Mouse (Mus musculus): ENCODE results near the gene Gm20388. TPM values are rescaled to one million over a fixed set of nuclear protein-coding genes. Genes with fewer than 3 reads are reported as not detected.
A peak's percentile ranks its signal among the peaks of the same experiment; 100 is the strongest.

Gene Gm20388
- polyA plus RNA-seq, 1 experiment from 2014 or later: 4.4 TPM

GRCm38 (mm10) chr8:120806780-120807264 lies 896.2 kb downstream of the Gm20388 start:
- Histone ChIP-seq H3K9me3 (no peaks in the 10 kb centered on the region), H3K4me3 (replicated peaks) (no peak overlapping the region), H3K9ac (replicated peaks) (0 out of 2 replicates have a peak overlapping the region, but pooled peaks have one; percentile 14), H3K4me1 (replicated peaks) (no peaks in the 10 kb centered on the region), H3K27me3 (no peaks in the 10 kb centered on the region), H3K27ac (no peak overlapping the region), H3K4me2 (replicated peaks) (no peak overlapping the region), H3K36me3 (no peaks in the 10 kb centered on the region)
- no peak for ATAC-seq
- WGBS: 62% methylated on average over 12 of the region's 12 CpGs

GRCm38 (mm10) chr8:120807719-120808118 lies 897.1 kb downstream of the Gm20388 start:
- Histone ChIP-seq H3K4me1 (replicated peaks) (no peaks in the 10 kb centered on the region), H3K36me3 (no peaks in the 10 kb centered on the region), H3K4me2 (replicated peaks) (no peak overlapping the region), H3K4me3 (replicated peaks) (no peak overlapping the region), H3K27me3 (no peaks in the 10 kb centered on the region), H3K27ac (no peak overlapping the region), H3K9me3 (no peaks in the 10 kb centered on the region), H3K9ac (replicated peaks) (no peak overlapping the region)
- WGBS: 55% methylated on average over 6 of the region's 6 CpGs
- ATAC-seq: no peak

GRCm38 (mm10) chr8:120809050-120809449 lies 898.4 kb downstream of the Gm20388 start:
- Histone ChIP-seq H3K4me2 (replicated peaks) (no peak overlapping the region), H3K36me3 (no peaks in the 10 kb centered on the region), H3K4me3 (replicated peaks) (no peak overlapping the region), H3K9ac (replicated peaks) (no peak overlapping the region), H3K27me3 (no peaks in the 10 kb centered on the region), H3K4me1 (replicated peaks) (no peaks in the 10 kb centered on the region), H3K9me3 (no peaks in the 10 kb centered on the region), H3K27ac (no peak overlapping the region)
- 77% methylated on average over 7 of the region's 7 CpGs for WGBS
- ATAC-seq: no peak

- no peak overlapping the region for H3K4me2 ChIP-seq (replicated peaks)
- H3K27ac ChIP-seq: no peak overlapping the region
- H3K4me3 ChIP-seq (replicated peaks): no peak overlapping the region
- ATAC-seq: no peak
- no peak overlapping the region for H3K9ac ChIP-seq (replicated peaks)
- no peaks in the 10 kb centered on the region for H3K9me3 ChIP-seq
- WGBS: 77% methylated on average over 2 of the region's 2 CpGs
- no peaks in the 10 kb centered on the region for H3K27me3 ChIP-seq
- no peaks in the 10 kb centered on the region for H3K36me3 ChIP-seq
- no peaks in the 10 kb centered on the region for H3K4me1 ChIP-seq (replicated peaks)
Measured at GRCm38 (mm10) chr8:120811953-120812352, 901.3 kb downstream of the Gm20388 start.

GRCm38 (mm10) chr8:120813028-120813427 lies 902.4 kb downstream of the Gm20388 start:
- Histone ChIP-seq H3K27ac (no peak overlapping the region), H3K4me3 (replicated peaks) (no peak overlapping the region), H3K36me3 (no peaks in the 10 kb centered on the region), H3K27me3 (no peaks in the 10 kb centered on the region), H3K9me3 (no peaks in the 10 kb centered on the region), H3K4me1 (replicated peaks) (no peaks in the 10 kb centered on the region), H3K9ac (replicated peaks) (no peak overlapping the region), H3K4me2 (replicated peaks) (no peak overlapping the region)
- 59% methylated on average over 2 of the region's 2 CpGs for WGBS
- no peak for ATAC-seq

- Histone ChIP-seq H3K4me1 (replicated peaks) (no peaks in the 10 kb centered on the region), H3K9ac (replicated peaks) (no peak overlapping the region), H3K9me3 (no peaks in the 10 kb centered on the region), H3K4me2 (replicated peaks) (no peak overlapping the region), H3K27ac (no peak overlapping the region), H3K36me3 (no peaks in the 10 kb centered on the region), H3K27me3 (no peaks in the 10 kb centered on the region), H3K4me3 (replicated peaks) (no peak overlapping the region)
- no peak for ATAC-seq
- WGBS: 79% methylated on average over 7 of the region's 7 CpGs
Measured at GRCm38 (mm10) chr8:120813839-120814238, 903.2 kb downstream of the Gm20388 start.

- Histone ChIP-seq H3K9me3 (no peaks in the 10 kb centered on the region), H3K36me3 (no peaks in the 10 kb centered on the region), H3K4me3 (replicated peaks) (no peak overlapping the region), H3K4me2 (replicated peaks) (no peak overlapping the region), H3K9ac (replicated peaks) (no peak overlapping the region), H3K4me1 (replicated peaks) (no peaks in the 10 kb centered on the region), H3K27ac (no peak overlapping the region), H3K27me3 (peaks cover 6% of the 10 kb centered on the region; the same call in 1 of the 2 replicates)
- ATAC-seq: no peak
- WGBS: 80% methylated on average over 5 of the region's 5 CpGs
Measured at GRCm38 (mm10) chr8:120816371-120816770, 905.7 kb downstream of the Gm20388 start.

- no peak overlapping the region for H3K4me3 ChIP-seq (replicated peaks)
- ATAC-seq: no peak
- peaks cover 8% of the 10 kb centered on the region; the same call in 1 of the 2 replicates for H3K27me3 ChIP-seq
- H3K27ac ChIP-seq: no peak overlapping the region
- H3K9ac ChIP-seq (replicated peaks): no peak overlapping the region
- no peaks in the 10 kb centered on the region for H3K4me1 ChIP-seq (replicated peaks)
- no peaks in the 10 kb centered on the region for H3K36me3 ChIP-seq
- H3K4me2 ChIP-seq (replicated peaks): no peak overlapping the region
- H3K9me3 ChIP-seq: no peaks in the 10 kb centered on the region
Measured at GRCm38 (mm10) chr8:120819906-120820305, 909.3 kb downstream of the Gm20388 start.

- no peaks in the 10 kb centered on the region for H3K36me3 ChIP-seq
- no peak overlapping the region for H3K27ac ChIP-seq
- peaks cover 8% of the 10 kb centered on the region; the same call in 1 of the 2 replicates for H3K27me3 ChIP-seq
- H3K9ac ChIP-seq (replicated peaks): no peak overlapping the region
- 47% methylated on average over 8 of the region's 9 CpGs for WGBS
- no peaks in the 10 kb centered on the region for H3K9me3 ChIP-seq
- H3K4me3 ChIP-seq (replicated peaks): no peak overlapping the region
- no peaks in the 10 kb centered on the region for H3K4me1 ChIP-seq (replicated peaks)
- H3K4me2 ChIP-seq (replicated peaks): no peak overlapping the region
- 0 out of 2 replicates have a peak, but pooled peaks have one; percentile 50 for ATAC-seq
Measured at GRCm38 (mm10) chr8:120821399-120822170, 910.9 kb downstream of the Gm20388 start.

GRCm38 (mm10) chr8:120823331-120823730 lies 912.7 kb downstream of the Gm20388 start:
- Histone ChIP-seq H3K27ac (no peak overlapping the region), H3K9me3 (no peaks in the 10 kb centered on the region), H3K4me2 (replicated peaks) (no peak overlapping the region), H3K4me1 (replicated peaks) (no peaks in the 10 kb centered on the region), H3K4me3 (replicated peaks) (no peak overlapping the region), H3K27me3 (peaks cover 8% of the 10 kb centered on the region; the same call in 1 of the 2 replicates), H3K36me3 (no peaks in the 10 kb centered on the region), H3K9ac (replicated peaks) (no peak overlapping the region)
- 45% methylated on average over 6 of the region's 6 CpGs for WGBS
- no peak for ATAC-seq

GRCm38 (mm10) chr8:120823887-120824286 lies 913.2 kb downstream of the Gm20388 start:
- Histone ChIP-seq H3K4me3 (replicated peaks) (no peak overlapping the region), H3K27ac (no peak overlapping the region), H3K9me3 (no peaks in the 10 kb centered on the region), H3K27me3 (peaks cover 8% of the 10 kb centered on the region; the same call in 1 of the 2 replicates), H3K36me3 (no peaks in the 10 kb centered on the region), H3K9ac (replicated peaks) (no peak overlapping the region), H3K4me1 (replicated peaks) (no peaks in the 10 kb centered on the region), H3K4me2 (replicated peaks) (no peak overlapping the region)
- ATAC-seq: no peak
- WGBS: 69% methylated on average over 8 of the region's 8 CpGs

- 86% methylated on average over 7 of the region's 7 CpGs for WGBS
- no peaks in the 10 kb centered on the region for H3K4me1 ChIP-seq (replicated peaks)
- no peak overlapping the region for H3K9ac ChIP-seq (replicated peaks)
- peaks cover 11% of the 10 kb centered on the region for H3K27me3 ChIP-seq
- no peak overlapping the region for H3K4me3 ChIP-seq (replicated peaks)
- no peak for ATAC-seq
- no peaks in the 10 kb centered on the region for H3K36me3 ChIP-seq
- no peaks in the 10 kb centered on the region for H3K9me3 ChIP-seq
- no peak overlapping the region for H3K4me2 ChIP-seq (replicated peaks)
- no peak overlapping the region for H3K27ac ChIP-seq
Measured at GRCm38 (mm10) chr8:120824638-120825037, 914.0 kb downstream of the Gm20388 start.

Measured in midbrain, embryonic 13.5 days (tissue).